Mouse (Mus musculus) embryonic fibroblast, embryonic 13.5 days (primary cell): Measurements from ENCODE around the gene Gm20509.

Source experiments
- CTCF ChIP-seq: IDR thresholded peaks from 2 replicates; pipeline ENCODE4 v1.5.1; 2011; ENCODE audit warnings: mild to moderate bottlenecking, control low read depth, low read length, moderate library complexity, borderline replicate concordance; ENCODE audit not compliant: insufficient read depth
- POLR2A ChIP-seq: IDR thresholded peaks from 2 replicates; pipeline ENCODE4 v1.6.1; 2011; ENCODE audit warnings: low read depth, mild to moderate bottlenecking, control low read depth, low read length, moderate library complexity

GRCm38 (mm10) chr9:73059224-73059623 lies 43.0 kb upstream of the Gm20509 start:
- no peak for TF ChIP-seq CTCF
- TF ChIP-seq POLR2A: no peak
